Mouse (Mus musculus) erythroblast, embryonic 14.5 days (primary cell): ENCODE results near the gene Ppox. TPM values are rescaled to one million over a fixed set of nuclear protein-coding genes. Genes with fewer than 3 reads are reported as not detected.

Source experiments
- H3K27me3 ChIP-seq: 2 replicates; pipeline ENCODE4 v1.6.1; 2012; ENCODE audit warnings: inconsistent platforms; ENCODE audit not compliant: control insufficient read depth
- H3K36me3 ChIP-seq: 2 replicates; pipeline ENCODE4 v1.6.1; 2012; ENCODE audit warnings: mild to moderate bottlenecking, inconsistent platforms; ENCODE audit not compliant: control insufficient read depth
- H3K4me1 ChIP-seq: 2 replicates; pipeline ENCODE4 v1.6.1; 2012; ENCODE audit warnings: inconsistent platforms; ENCODE audit not compliant: control insufficient read depth
- H3K4me3 ChIP-seq: replicated peaks from 2 replicates; pipeline ENCODE3; 2012; ENCODE audit warnings: moderate library complexity, mild to moderate bottlenecking, inconsistent platforms
- H3K9me3 ChIP-seq: 2 replicates; pipeline ENCODE4 v1.6.1; 2012; ENCODE audit warnings: low read length, inconsistent platforms, mixed read lengths; ENCODE audit not compliant: control insufficient read depth
- GATA1 ChIP-seq: IDR thresholded peaks from 2 replicates; pipeline ENCODE4 v1.6.1; 2012; ENCODE audit warnings: low read length, inconsistent platforms, mixed read lengths
- TAL1 ChIP-seq: IDR thresholded peaks from 3 replicates; pipeline ENCODE4 v1.6.1; 2012; ENCODE audit warnings: low read length, inconsistent platforms, mixed read lengths
- polyA plus RNA-seq: library from polyadenylated mRNA; stranded (reverse); fragments of >175 nt; gene quantifications from 2 replicates; pipeline ENCODE4 v1.2.3, GENCODE M21; 2012

Ppox gene
- polyA plus RNA-seq, 1 experiment, result 89.9 TPM

GRCm38 (mm10) chr1:171239992-171240744, 40.8 kb downstream of the Ppox start:
- TF ChIP-seq GATA1 (no peak), TAL1 (no peak)
- Histone ChIP-seq H3K9me3 (no peaks in the 10 kb centered on the region), H3K36me3 (peaks cover 87% of the 10 kb centered on the region), H3K4me3 (no peak overlapping the region), H3K4me1 (peaks cover 5% of the 10 kb centered on the region), H3K27me3 (no peaks in the 10 kb centered on the region)

DNA sequence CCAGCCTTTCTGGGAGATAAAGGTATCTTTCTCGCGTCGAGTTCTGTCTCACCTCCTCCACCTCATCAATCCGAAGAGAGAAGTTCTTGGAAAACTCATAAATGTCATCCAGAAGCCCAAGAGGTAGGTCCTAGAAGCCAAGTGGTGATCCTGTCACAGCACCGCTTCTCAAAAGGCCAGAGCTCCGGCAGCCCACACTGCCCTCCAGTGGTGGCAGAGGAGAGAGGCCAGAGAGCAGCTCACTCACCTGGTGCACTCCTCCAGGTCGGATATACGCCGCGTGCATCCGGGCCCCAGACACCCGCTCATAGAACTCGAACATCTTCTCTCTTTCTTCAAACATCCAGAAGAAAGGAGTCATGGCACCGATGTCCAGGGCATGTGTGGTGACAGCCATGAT, 42.5 kb downstream of the Ppox start:
- Histone ChIP-seq H3K4me3 (no peak overlapping the region), H3K9me3 (no peaks in the 10 kb centered on the region), H3K4me1 (peaks cover 13% of the 10 kb centered on the region), H3K27me3 (no peaks in the 10 kb centered on the region), H3K36me3 (peaks cover 90% of the 10 kb centered on the region)
- TF ChIP-seq GATA1 (no peak), TAL1 (no peak)

- Histone ChIP-seq H3K36me3 (peaks cover 82% of the 10 kb centered on the region), H3K27me3 (no peaks in the 10 kb centered on the region), H3K9me3 (no peaks in the 10 kb centered on the region), H3K4me3 (no peak overlapping the region), H3K4me1 (peaks cover 22% of the 10 kb centered on the region)
- TF ChIP-seq TAL1 (no peak), GATA1 (no peak)
Observed at GRCm38 (mm10) chr1:171237438-171237837, 43.5 kb downstream of the Ppox start.

GRCm38 (mm10) chr1:171235791-171236190, 45.2 kb downstream of the Ppox start:
- Histone ChIP-seq H3K36me3 (peaks cover 68% of the 10 kb centered on the region), H3K4me1 (peaks cover 30% of the 10 kb centered on the region), H3K27me3 (no peaks in the 10 kb centered on the region)

DNA sequence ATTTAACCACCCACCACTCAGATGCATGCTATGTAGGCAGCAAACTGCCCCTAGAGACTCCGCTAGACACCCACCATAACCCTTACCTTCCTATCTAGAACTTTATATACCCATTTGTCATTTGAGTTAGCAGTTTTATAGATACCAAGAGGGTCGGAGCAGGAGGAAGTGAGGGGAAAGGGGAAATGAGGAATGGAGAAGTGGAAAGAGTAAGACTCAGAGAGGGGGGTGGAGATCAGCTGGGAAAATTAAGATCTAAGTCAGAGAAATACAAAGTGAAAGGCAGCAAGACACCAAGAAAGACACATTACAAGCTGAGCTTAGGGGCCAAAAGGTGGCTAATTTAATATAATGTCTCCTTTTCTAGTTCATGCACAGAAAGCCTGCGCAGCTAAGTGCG, 46.4 kb downstream of the Ppox start:
- TF ChIP-seq GATA1, result no peak
- TF ChIP-seq TAL1, result no peak

More at GRCm38 (mm10) chr1:171235791-171236190, 45.2 kb downstream of the Ppox start:
- TF ChIP-seq TAL1, result no peak
- TF ChIP-seq GATA1, result no peak
- Histone ChIP-seq H3K4me3 (no peak overlapping the region), H3K9me3 (no peaks in the 10 kb centered on the region)

GRCm38 (mm10) chr1:171234126-171234525, 46.9 kb downstream of the Ppox start, which contains the start of gene Fcer1g:
TSS of gene Fcer1g (minus strand) at chr1:171234365.
- H3K27me3 ChIP-seq, result no peaks in the 10 kb centered on the region

More for the DNA sequence above, 46.4 kb downstream of the Ppox start:
- H3K27me3 ChIP-seq, result no peaks in the 10 kb centered on the region
- peaks cover 58% of the 10 kb centered on the region for H3K36me3 ChIP-seq
- peaks cover 30% of the 10 kb centered on the region for H3K4me1 ChIP-seq
- no peaks in the 10 kb centered on the region for H3K9me3 ChIP-seq
- no peak overlapping the region for H3K4me3 ChIP-seq

GRCm38 (mm10) chr1:171232800-171233730, 47.9 kb downstream of the Ppox start:
- Histone ChIP-seq H3K9me3 (no peaks in the 10 kb centered on the region), H3K4me1 (peaks cover 30% of the 10 kb centered on the region), H3K27me3 (no peaks in the 10 kb centered on the region), H3K36me3 (peaks cover 44% of the 10 kb centered on the region), H3K4me3 (no peak overlapping the region)
- no peak for TF ChIP-seq GATA1
- no peak for TF ChIP-seq TAL1

More at GRCm38 (mm10) chr1:171234126-171234525, 46.9 kb downstream of the Ppox start, which contains the start of gene Fcer1g:
- no peak within 1 kb of the TSS for H3K4me3 ChIP-seq
- TF ChIP-seq GATA1, result no peak
- no peak for TF ChIP-seq TAL1
- peaks cover 54% of the 10 kb centered on the region for H3K36me3 ChIP-seq
- H3K9me3 ChIP-seq, result no peaks in the 10 kb centered on the region
- H3K4me1 ChIP-seq, result peaks cover 30% of the 10 kb centered on the region

DNA sequence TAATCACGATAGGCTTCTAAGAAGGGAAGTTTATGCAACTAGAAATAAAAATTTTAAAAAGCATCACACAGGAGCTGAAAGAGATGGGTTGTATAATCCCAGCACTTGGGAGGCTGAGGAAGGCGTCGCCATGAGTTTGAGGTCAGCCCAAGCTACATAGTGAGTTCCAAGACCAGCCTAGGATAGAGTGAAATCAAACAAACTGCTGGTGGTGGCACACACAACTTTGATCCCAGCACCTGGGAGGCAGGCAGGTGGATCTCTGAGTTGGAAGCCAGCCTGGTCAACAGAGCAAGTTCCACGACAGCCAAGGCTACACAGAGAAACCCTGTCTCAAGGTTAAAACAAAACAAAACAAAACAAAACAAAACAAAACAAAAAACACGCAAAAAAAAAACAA, 48.6 kb downstream of the Ppox start:
- H3K4me1 ChIP-seq, result peaks cover 30% of the 10 kb centered on the region
- peaks cover 37% of the 10 kb centered on the region for H3K36me3 ChIP-seq
- H3K4me3 ChIP-seq, result no peak overlapping the region
- no peaks in the 10 kb centered on the region for H3K9me3 ChIP-seq
- no peak for TF ChIP-seq GATA1
- no peaks in the 10 kb centered on the region for H3K27me3 ChIP-seq

- H3K4me1 ChIP-seq, result peaks cover 30% of the 10 kb centered on the region
Observed at GRCm38 (mm10) chr1:171231844-171232243, 49.1 kb downstream of the Ppox start.

More at GRCm38 (mm10) chr1:171231844-171232243, 49.1 kb downstream of the Ppox start:
- H3K4me3 ChIP-seq, result no peak overlapping the region
- no peaks in the 10 kb centered on the region for H3K27me3 ChIP-seq
- no peaks in the 10 kb centered on the region for H3K9me3 ChIP-seq
- H3K36me3 ChIP-seq, result peaks cover 32% of the 10 kb centered on the region
- TF ChIP-seq TAL1, result no peak
- no peak for TF ChIP-seq GATA1
